Mouse (Mus musculus) spleen, adult 2 months (tissue): ENCODE data around the gene Psmb2. TPM values are rescaled to one million over a fixed set of nuclear protein-coding genes. Genes with fewer than 3 reads are reported as not detected.

ENCODE experiments used
- DNase-seq, 2 experiments: peaks; one replicate each; pipeline versions ENCODE4 v3.0.0 to v3.0.0-alpha.2; 2012 to 2021; ENCODE audit warnings: low spot score in 2 of 2, low read depth in 1 of 2
- H3K27ac ChIP-seq: fragments of 200-500 bp; 2 replicates; pipeline ENCODE4 v1.5.1; 2012; ENCODE audit warnings: low read length, inconsistent platforms; ENCODE audit not compliant: insufficient read depth
- H3K27me3 ChIP-seq: fragments of 200-500 bp; 2 replicates; pipeline ENCODE4 v1.6.1; 2012; ENCODE audit warnings: mild to moderate bottlenecking, moderate library complexity, low read length, inconsistent platforms; ENCODE audit not compliant: control insufficient read depth, insufficient read depth
- H3K36me3 ChIP-seq: fragments of 200-500 bp; 2 replicates; pipeline ENCODE4 v1.6.1; 2012; ENCODE audit warnings: mild to moderate bottlenecking, low read length, inconsistent platforms; ENCODE audit not compliant: control insufficient read depth, insufficient read depth
- H3K4me1 ChIP-seq: fragments of 200-500 bp; 2 replicates; pipeline ENCODE4 v1.6.1; 2011; ENCODE audit warnings: inconsistent platforms; ENCODE audit not compliant: control insufficient read depth, insufficient read depth, insufficient read length
- H3K4me3 ChIP-seq: fragments of 200-500 bp; 2 replicates; pipeline ENCODE4 v1.5.1; 2011; ENCODE audit warnings: mild to moderate bottlenecking, inconsistent platforms; ENCODE audit not compliant: insufficient read depth, insufficient read length; ENCODE audit errors: extremely low read depth
- CTCF ChIP-seq: fragments of 200-500 bp; IDR thresholded peaks from 2 replicates; pipeline ENCODE4 v1.5.1; 2011; ENCODE audit warnings: mild to moderate bottlenecking, inconsistent platforms; ENCODE audit not compliant: insufficient read depth, insufficient read length, insufficient replicate concordance; ENCODE audit errors: extremely low read depth
- POLR2A ChIP-seq: fragments of 200-500 bp; IDR thresholded peaks from 2 replicates; pipeline ENCODE4 v1.6.1; 2011; ENCODE audit warnings: low read depth, low read length, inconsistent platforms
- WGBS: fragments of 180-500 bp; shearing (Covaris S2); methylation state at CpG from one replicate; pipeline ENCODE4 v1.1.7; 2018; 5-methylcytosine and 5-hydroxymethylcytosine counted together
- polyA plus RNA-seq: library from polyadenylated mRNA; depleted of rRNA; stranded (reverse); fragments of >200 nt; gene quantifications from 2 replicates; pipeline ENCODE4 v1.2.3, GENCODE M21; 2012

Psmb2 gene
- polyA plus RNA-seq, 1 experiment = 88.8 TPM

- no peaks in the 10 kb centered on the region for H3K4me1 ChIP-seq
- TF ChIP-seq POLR2A (no peak), CTCF (no peak)
- no peaks in the 10 kb centered on the region for H3K36me3 ChIP-seq
- H3K4me3 ChIP-seq = no peak overlapping the region
- no peaks in the 10 kb centered on the region for H3K27me3 ChIP-seq
- H3K27ac ChIP-seq = no peak overlapping the region
- DNase-seq = no peak
- 57% methylated on average over 4 of the region's 4 CpGs for WGBS
Observed at GRCm38 (mm10) chr4:126643815-126644214, 33.6 kb upstream of the Psmb2 start.

- Histone ChIP-seq H3K36me3 (no peaks in the 10 kb centered on the region), H3K27ac (no peak overlapping the region), H3K4me3 (no peak overlapping the region), H3K27me3 (no peaks in the 10 kb centered on the region), H3K4me1 (no peaks in the 10 kb centered on the region)
- no peak for DNase-seq
- 88% methylated on average over 10 of the region's 10 CpGs for WGBS
- TF ChIP-seq CTCF = no peak
- TF ChIP-seq POLR2A = no peak
Observed at GRCm38 (mm10) chr4:126644333-126644963, 33.0 kb upstream of the Psmb2 start.

GRCm38 (mm10) chr4:126647996-126648910 is 29.2 kb upstream of the Psmb2 start:
- H3K4me1 ChIP-seq = no peaks in the 10 kb centered on the region
- DNase-seq = no peak
- no peak overlapping the region for H3K27ac ChIP-seq
- H3K27me3 ChIP-seq = no peaks in the 10 kb centered on the region
- H3K4me3 ChIP-seq = no peak overlapping the region
- no peak for TF ChIP-seq POLR2A
- no peak for TF ChIP-seq CTCF
- no peaks in the 10 kb centered on the region for H3K36me3 ChIP-seq
- 74% methylated on average over 24 of the region's 24 CpGs for WGBS

- no peaks in the 10 kb centered on the region for H3K4me1 ChIP-seq
- WGBS = 81% methylated on average over 5 of the region's 5 CpGs
- H3K27me3 ChIP-seq = no peaks in the 10 kb centered on the region
- DNase-seq = no peak
- no peaks in the 10 kb centered on the region for H3K36me3 ChIP-seq
- TF ChIP-seq CTCF = no peak
- H3K4me3 ChIP-seq = no peak overlapping the region
- H3K27ac ChIP-seq = no peak overlapping the region
Observed at GRCm38 (mm10) chr4:126653148-126653547, 24.3 kb upstream of the Psmb2 start.

GRCm38 (mm10) chr4:126655356-126655755 is 22.1 kb upstream of the Psmb2 start:
- H3K36me3 ChIP-seq = no peaks in the 10 kb centered on the region
- H3K4me3 ChIP-seq = no peak overlapping the region
- H3K27me3 ChIP-seq = no peaks in the 10 kb centered on the region
- no peaks in the 10 kb centered on the region for H3K4me1 ChIP-seq
- no peak for TF ChIP-seq POLR2A
- no peak overlapping the region for H3K27ac ChIP-seq
- no peak for DNase-seq
- WGBS = 15% methylated on average over 9 of the region's 9 CpGs

GRCm38 (mm10) chr4:126661249-126661648 is 16.2 kb upstream of the Psmb2 start:
- DNase-seq = no peak
- 74% methylated on average over 7 of the region's 7 CpGs for WGBS
- H3K27ac ChIP-seq = no peak overlapping the region
- no peak overlapping the region for H3K4me3 ChIP-seq
- TF ChIP-seq CTCF (no peak), POLR2A (no peak)
- H3K36me3 ChIP-seq = no peaks in the 10 kb centered on the region
- H3K27me3 ChIP-seq = no peaks in the 10 kb centered on the region
- no peaks in the 10 kb centered on the region for H3K4me1 ChIP-seq

GRCm38 (mm10) chr4:126667075-126667474 is 10.4 kb upstream of the Psmb2 start:
- Histone ChIP-seq H3K27ac (no peak overlapping the region), H3K4me1 (no peaks in the 10 kb centered on the region), H3K4me3 (no peak overlapping the region), H3K27me3 (no peaks in the 10 kb centered on the region), H3K36me3 (no peaks in the 10 kb centered on the region)
- DNase-seq = no peak
- TF ChIP-seq POLR2A (no peak), CTCF (no peak)
- 95% methylated on average over 2 of the region's 2 CpGs for WGBS
